Mouse (Mus musculus) small intestine, adult 2 months (tissue): ENCODE results near the gene Tnrc18.

Source experiments
- CTCF ChIP-seq: fragments of 200-500 bp; IDR thresholded peaks from 2 replicates; pipeline ENCODE4 v1.5.1; 2012; ENCODE audit warnings: low read depth, mild to moderate bottlenecking, control low read depth, inconsistent platforms, low read length, moderate library complexity, mixed read lengths; ENCODE audit not compliant: insufficient replicate concordance, insufficient read length; ENCODE audit errors: extremely low read depth
- POLR2A ChIP-seq: fragments of 200-500 bp; IDR thresholded peaks from 2 replicates; pipeline ENCODE4 v1.6.1; 2012; ENCODE audit warnings: low read depth, mild to moderate bottlenecking, control low read depth, inconsistent platforms, low read length, moderate library complexity

GRCm38 (mm10) chr5:142701651-142702510 is 115.6 kb downstream of the Tnrc18 start:
- no peak for TF ChIP-seq POLR2A
- no peak for TF ChIP-seq CTCF
